Mouse (Mus musculus) sigmoid colon, adult 10 weeks (tissue): ENCODE results near the gene Synm. TPM values are rescaled to one million over a fixed set of nuclear protein-coding genes. Genes with fewer than 3 reads are reported as not detected.

Experiments used
- polyA plus RNA-seq: library from polyadenylated mRNA; stranded (reverse); fragments of 350-450 nt; fragmentation: Illumina TruSeq; extraction: RNeasy Lipid Tissue Mini Kit (QIAGEN cat#74804); gene quantifications from one replicate; pipeline ENCODE4 v1.2.3, GENCODE M21; 2014; ENCODE audit warnings: low read depth, low replicate concordance

Gene Synm
- polyA plus RNA-seq: 129 TPM

DNA sequence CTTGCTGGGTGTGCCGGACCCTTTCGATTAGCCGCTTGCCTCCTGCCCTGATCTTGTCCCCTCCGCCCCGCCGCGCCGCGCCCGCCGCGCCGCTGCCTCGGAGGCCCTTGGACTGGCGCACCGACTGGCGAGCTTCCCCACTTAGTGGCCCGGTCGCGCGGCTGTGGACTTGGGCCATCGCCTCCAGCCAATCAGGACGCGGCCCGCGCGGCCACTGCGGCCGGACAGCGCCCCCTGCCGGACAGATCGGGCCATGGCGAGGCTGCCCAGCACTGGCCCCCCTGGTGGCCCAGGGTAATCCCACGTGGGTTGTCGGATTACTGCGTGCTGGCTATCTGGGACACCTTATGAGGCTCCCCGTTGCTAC is at the start of gene Synm:
Gene Synm, minus strand, starts transcription at position 114 of the 367 bp plus-strand sequence.

Other genes with a start within 250 kb of the Synm start
- 6.6 TPM for gene Lrrc28, start 114.5 kb downstream of the Synm start, polyA plus RNA-seq
- 37.8 TPM for gene Ttc23, start 112.3 kb downstream of the Synm start, polyA plus RNA-seq
- gene Igf1r, start 193.1 kb upstream of the Synm start, polyA plus RNA-seq: 7.9 TPM